Mouse (Mus musculus) midbrain, embryonic 11.5 days (tissue): ENCODE results near the gene Nid1. TPM values are rescaled to one million over a fixed set of nuclear protein-coding genes. Genes with fewer than 3 reads are reported as not detected.
"Not testable (repeated sequence)": the region's sequence is repeated elsewhere in the genome, so short reads cannot be mapped to it uniquely, and the experiment has no call there.

Experiments
- ATAC-seq: fragments of 200-750 bp; cut with Nextera tagmentation; 2 replicates; pipeline ENCODE4 v1.8.0; 2017; ENCODE audit warnings: moderate TSS enrichment, moderate library complexity; ENCODE audit not compliant: low FRiP score
- DNase-seq: peaks from one replicate; pipeline ENCODE4 v3.0.0; 2015; ENCODE audit warnings: low spot score; ENCODE audit errors: missing footprints
- H3K27ac ChIP-seq: fragments of 300-500 bp; sonication (generic); 2 replicates; pipeline ENCODE4 v1.5.1; 2014; ENCODE audit warnings: low read depth, low read length
- H3K27me3 ChIP-seq: fragments of 300-500 bp; sonication (generic); 2 replicates; pipeline ENCODE4 v1.6.1; 2014; ENCODE audit warnings: mild to moderate bottlenecking, low read length, moderate library complexity, mixed read lengths; ENCODE audit not compliant: control insufficient read depth, insufficient read depth
- H3K36me3 ChIP-seq: fragments of 300-500 bp; sonication (generic); 2 replicates; pipeline ENCODE4 v1.6.1; 2014; ENCODE audit warnings: mild to moderate bottlenecking, low read length, moderate library complexity, mixed read lengths; ENCODE audit not compliant: control insufficient read depth, insufficient read depth
- H3K4me1 ChIP-seq: fragments of 300-500 bp; sonication (generic); 2 replicates; pipeline ENCODE4 v1.6.1; 2014; ENCODE audit warnings: low read length; ENCODE audit not compliant: control insufficient read depth, insufficient read depth
- H3K4me2 ChIP-seq: fragments of 300-500 bp; sonication (generic); 2 replicates; pipeline ENCODE4 v1.6.1; 2014; ENCODE audit warnings: mild to moderate bottlenecking, moderate library complexity
- H3K4me3 ChIP-seq: fragments of 300-500 bp; sonication (generic); 2 replicates; pipeline ENCODE4 v1.5.1; 2014; ENCODE audit warnings: low read depth, low read length
- H3K9ac ChIP-seq: fragments of 300-500 bp; sonication (generic); 2 replicates; pipeline ENCODE4 v1.6.1; 2014; ENCODE audit warnings: low read length
- H3K9me3 ChIP-seq: fragments of 300-500 bp; sonication (generic); 2 replicates; pipeline ENCODE4 v1.6.1; 2016; ENCODE audit warnings: low read length; ENCODE audit not compliant: control insufficient read depth
- WGBS: fragments of 180-500 bp; shearing (Covaris S2); extraction: QIAGEN DNeasy Blood & Tissue Kit; methylation state at CpG from one replicate; pipeline ENCODE4 v1.1.7; 2014; 5-methylcytosine and 5-hydroxymethylcytosine counted together
- polyA plus RNA-seq: library from polyadenylated mRNA; unstranded; fragments of >200 nt; fragmentation: Nextera tagmentation; extraction: Ambion mirVana; gene quantifications from 2 replicates; pipeline ENCODE4 v1.2.1, GENCODE M21; 2014

The Nid1 gene
- 42.7 and 44.2 TPM in 2 replicates for polyA plus RNA-seq

- Histone ChIP-seq H3K4me3 (peak within 1 kb of the TSS; percentile 18; the same call in 1 of the 2 replicates), H3K4me2 (peak within 1 kb of the TSS; percentile 22; the same call in 1 of the 2 replicates)
- WGBS, result 0% methylated on average over 24 of the region's 39 CpGs
- H3K9ac ChIP-seq, DNase-seq, H3K4me1 ChIP-seq, H3K9me3 ChIP-seq, H3K36me3 ChIP-seq, H3K27ac ChIP-seq, H3K27me3 ChIP-seq: not testable (repeated sequence)
- ATAC-seq, result peak; percentile 68
Measured at GRCm38 (mm10) chr13:13437460-13438015, at the start of gene Nid1. Nid1 (plus strand) TSS chr13:13437551.

GRCm38 (mm10) chr13:13393228-13394095 is 43.9 kb upstream of the Nid1 start, which contains the start of gene Gpr137b:
Gpr137b (minus strand) TSS chr13:13394014.
- Histone ChIP-seq H3K4me2 (peak within 1 kb of the TSS; percentile 43), H3K9ac (peak within 1 kb of the TSS; percentile 47; the same call in 1 of the 2 replicates), H3K4me3 (peak within 1 kb of the TSS; percentile 36)
- ATAC-seq (peak; percentile 89), DNase-seq (peak; percentile 93)
- not testable (repeated sequence) for H3K27ac ChIP-seq, H3K27me3 ChIP-seq, H3K36me3 ChIP-seq, H3K4me1 ChIP-seq, H3K9me3 ChIP-seq
- 0% methylated on average over 45 of the region's 78 CpGs for WGBS

- not testable (repeated sequence) for H3K36me3 ChIP-seq, ATAC-seq, H3K9me3 ChIP-seq, H3K4me1 ChIP-seq, H3K27ac ChIP-seq, H3K9ac ChIP-seq, H3K27me3 ChIP-seq
- H3K4me3 ChIP-seq, result peak overlapping the region; percentile 36
- peak; percentile 96 for DNase-seq
- WGBS, result under 1% methylated on average over 12 of the region's 15 CpGs
- H3K4me2 ChIP-seq, result peak overlapping the region; percentile 43
Measured at GRCm38 (mm10) chr13:13394096-13394395, 43.3 kb upstream of the Nid1 start.

GRCm38 (mm10) chr13:13400851-13401250 is 36.5 kb upstream of the Nid1 start:
- H3K27ac ChIP-seq, H3K9me3 ChIP-seq, ATAC-seq, H3K27me3 ChIP-seq, H3K9ac ChIP-seq, H3K4me2 ChIP-seq, H3K36me3 ChIP-seq, H3K4me3 ChIP-seq, H3K4me1 ChIP-seq: not testable (repeated sequence)
- DNase-seq, result peak; percentile 70
- 77% methylated on average over 3 of the region's 3 CpGs for WGBS

- H3K9ac ChIP-seq, H3K4me1 ChIP-seq, H3K27ac ChIP-seq, H3K4me3 ChIP-seq, H3K9me3 ChIP-seq, H3K27me3 ChIP-seq, H3K36me3 ChIP-seq, ATAC-seq, H3K4me2 ChIP-seq: not testable (repeated sequence)
- peak; percentile 44 for DNase-seq
- WGBS, result 74% methylated on average over 5 of the region's 5 CpGs
Measured at GRCm38 (mm10) chr13:13402818-13403217, 34.5 kb upstream of the Nid1 start.

- H3K9me3 ChIP-seq, H3K36me3 ChIP-seq, ATAC-seq, H3K9ac ChIP-seq, H3K27me3 ChIP-seq, H3K4me2 ChIP-seq, H3K4me1 ChIP-seq, H3K4me3 ChIP-seq, H3K27ac ChIP-seq: not testable (repeated sequence)
- WGBS, result 90% methylated on average over 2 of the region's 3 CpGs
- DNase-seq, result peak; percentile 72
Measured at GRCm38 (mm10) chr13:13403366-13403765, 34.0 kb upstream of the Nid1 start.

GRCm38 (mm10) chr13:13403839-13404238 is 33.5 kb upstream of the Nid1 start:
- H3K4me1 ChIP-seq, H3K9ac ChIP-seq, H3K4me2 ChIP-seq, H3K9me3 ChIP-seq, H3K36me3 ChIP-seq, H3K27me3 ChIP-seq, ATAC-seq, DNase-seq, H3K27ac ChIP-seq, H3K4me3 ChIP-seq: not testable (repeated sequence)
- 78% methylated on average over 5 of the region's 6 CpGs for WGBS

GRCm38 (mm10) chr13:13404517-13405155 is 32.7 kb upstream of the Nid1 start:
- H3K4me3 ChIP-seq, ATAC-seq, H3K36me3 ChIP-seq, H3K4me2 ChIP-seq, H3K27ac ChIP-seq, H3K9me3 ChIP-seq, H3K4me1 ChIP-seq, DNase-seq, H3K9ac ChIP-seq, H3K27me3 ChIP-seq: not testable (repeated sequence)
- 87% methylated on average over 5 of the region's 6 CpGs for WGBS

GRCm38 (mm10) chr13:13405511-13405910 is 31.8 kb upstream of the Nid1 start:
- DNase-seq, result not testable (repeated sequence)

More at GRCm38 (mm10) chr13:13405511-13405910, 31.8 kb upstream of the Nid1 start:
- WGBS, result no CpG with 5 or more reads among the region's 6 CpGs
- H3K4me2 ChIP-seq, H3K27me3 ChIP-seq, H3K36me3 ChIP-seq, H3K4me1 ChIP-seq, H3K9me3 ChIP-seq, H3K4me3 ChIP-seq, H3K27ac ChIP-seq, H3K9ac ChIP-seq, ATAC-seq: not testable (repeated sequence)
